Mouse (Mus musculus): ENCODE results near the gene Col5a2. TPM values are rescaled to one million over a fixed set of nuclear protein-coding genes. Genes with fewer than 3 reads are reported as not detected.
A peak's percentile ranks its signal among the peaks of the same experiment; 100 is the strongest.
"Not testable (repeated sequence)": the region's sequence is repeated elsewhere in the genome, so short reads cannot be mapped to it uniquely, and the experiment has no call there.

The Col5a2 gene
- polyA plus RNA-seq, 1 experiment from 2014 or later, result 3.8 TPM

DNA sequence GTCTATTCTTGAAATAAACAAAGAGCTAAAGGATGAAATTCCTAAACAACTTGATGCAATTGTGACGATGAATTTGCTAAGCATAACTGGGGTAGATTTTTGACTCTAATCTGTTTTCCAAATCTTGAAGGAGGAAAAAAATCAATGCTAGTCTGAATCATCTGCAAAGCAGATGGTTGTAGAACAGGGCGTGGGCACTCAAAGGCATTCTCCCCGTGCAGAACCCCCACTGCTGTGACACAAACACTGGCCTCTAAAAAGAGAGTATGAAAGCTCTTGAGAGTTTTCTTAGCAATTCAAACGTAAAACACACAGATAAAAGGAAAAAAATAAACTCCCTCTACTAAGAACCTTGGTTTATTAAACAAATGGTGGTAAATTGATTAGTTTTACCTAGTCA, 30.3 kb downstream of the Col5a2 start:
- Histone ChIP-seq H3K4me2 (ENCODE audit: low read depth, low read length) (no peak overlapping the region), H3K27me3 (ENCODE audit: control insufficient read depth, insufficient read depth, low read length) (no peaks in the 10 kb centered on the region), H3K4me1 (ENCODE audit: control insufficient read depth, insufficient read depth, low read length) (no peaks in the 10 kb centered on the region), H3K27ac (ENCODE audit: low read depth, low read length) (no peak overlapping the region), H3K36me3 (ENCODE audit: control insufficient read depth, insufficient read depth, low read length) (no peaks in the 10 kb centered on the region), H3K9me3 (ENCODE audit: control insufficient read depth, low read length) (no peaks in the 10 kb centered on the region), H3K9ac (replicated peaks; ENCODE audit: low read depth, low read length) (no peak overlapping the region), H3K4me3 (ENCODE audit: low read depth, low read length) (no peak overlapping the region)
- ATAC-seq (ENCODE audit: low read depth), result no peak
- WGBS, result 60% methylated on average over 4 of the region's 4 CpGs

DNA sequence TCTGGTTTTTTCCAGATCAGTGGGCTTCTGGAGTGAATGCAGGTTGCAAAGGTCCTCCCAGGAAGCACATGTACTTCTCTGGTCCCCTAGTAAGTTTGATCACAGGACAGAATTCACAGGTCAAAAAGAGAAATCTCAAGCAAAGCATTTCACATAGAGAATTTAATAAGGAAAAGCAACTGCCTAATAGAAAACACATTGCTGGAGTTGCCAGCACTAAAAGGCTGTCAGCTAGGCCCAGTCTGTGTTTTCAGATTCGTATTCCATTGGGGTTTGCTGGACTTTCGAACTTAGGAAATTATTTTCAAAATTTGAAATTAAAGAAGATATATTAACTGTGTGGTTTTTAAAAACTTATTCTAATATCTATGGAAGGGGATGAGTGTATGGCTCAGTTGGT, 42.3 kb downstream of the Col5a2 start:
- ATAC-seq (ENCODE audit: low read depth), result no peak
- Histone ChIP-seq H3K4me1 (ENCODE audit: control insufficient read depth, insufficient read depth, low read length) (no peaks in the 10 kb centered on the region), H3K4me2 (ENCODE audit: low read depth, low read length) (no peak overlapping the region), H3K9ac (replicated peaks; ENCODE audit: low read depth, low read length) (no peak overlapping the region), H3K9me3 (ENCODE audit: control insufficient read depth, low read length) (no peaks in the 10 kb centered on the region), H3K36me3 (ENCODE audit: control insufficient read depth, insufficient read depth, low read length) (no peaks in the 10 kb centered on the region), H3K27ac (ENCODE audit: low read depth, low read length) (no peak overlapping the region), H3K4me3 (ENCODE audit: low read depth, low read length) (no peak overlapping the region), H3K27me3 (ENCODE audit: control insufficient read depth, insufficient read depth, low read length) (no peaks in the 10 kb centered on the region)
- 88% methylated on average over 2 of the region's 2 CpGs for WGBS

DNA sequence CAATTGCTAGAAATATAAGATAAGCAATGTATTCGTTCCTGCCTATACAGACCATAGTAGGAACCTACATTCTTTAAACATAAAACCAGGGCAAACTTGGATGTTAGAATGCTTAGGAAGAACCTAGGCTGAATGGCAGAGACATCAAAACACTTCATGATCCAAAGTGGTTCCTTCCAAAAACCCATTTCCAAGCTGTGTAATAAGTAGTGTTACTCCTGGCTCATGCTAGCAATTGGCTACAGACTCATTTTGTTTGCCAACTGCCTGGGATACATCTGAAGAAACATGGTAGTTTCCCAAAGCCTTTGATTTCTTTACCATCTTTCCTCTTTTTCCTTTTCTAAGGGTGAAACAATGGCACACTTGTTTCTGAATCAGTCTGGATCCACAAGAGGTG, 47.3 kb downstream of the Col5a2 start:
- no peak overlapping the region for H3K9ac ChIP-seq (replicated peaks; ENCODE audit: low read depth, low read length)
- no peak for ATAC-seq (ENCODE audit: low read depth)

DNA sequence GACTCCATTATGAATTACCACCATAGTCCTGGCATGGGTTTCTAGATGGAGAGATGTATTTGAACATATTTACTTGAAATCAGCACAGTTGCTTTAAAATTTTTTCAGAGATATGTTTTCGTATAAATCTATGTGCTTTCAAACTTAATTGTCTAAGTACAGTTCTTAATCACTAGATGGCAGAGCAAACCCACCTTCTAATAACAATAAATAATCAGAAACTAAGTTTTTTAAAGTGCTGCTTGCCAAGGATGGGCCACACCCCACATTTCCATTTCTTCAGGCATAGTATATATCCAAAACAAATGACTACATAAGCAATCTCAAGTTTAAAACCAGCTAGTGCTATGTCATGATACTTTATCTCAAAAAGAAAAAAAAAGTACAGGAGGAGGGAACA, 54.2 kb downstream of the Col5a2 start:
- no peaks in the 10 kb centered on the region for H3K36me3 ChIP-seq (ENCODE audit: control insufficient read depth, insufficient read depth, low read length)
- no peaks in the 10 kb centered on the region for H3K4me1 ChIP-seq (ENCODE audit: control insufficient read depth, insufficient read depth, low read length)
- no peak overlapping the region for H3K4me2 ChIP-seq (ENCODE audit: low read depth, low read length)
- no peaks in the 10 kb centered on the region for H3K27me3 ChIP-seq (ENCODE audit: control insufficient read depth, insufficient read depth, low read length)
- no peak overlapping the region for H3K4me3 ChIP-seq (ENCODE audit: low read depth, low read length)
- 84% methylated on average over 1 of the region's 1 CpGs for WGBS
- no peak overlapping the region for H3K9ac ChIP-seq (replicated peaks; ENCODE audit: low read depth, low read length)
- H3K27ac ChIP-seq (ENCODE audit: low read depth, low read length), result no peak overlapping the region
- ATAC-seq (ENCODE audit: low read depth), result no peak
- no peaks in the 10 kb centered on the region for H3K9me3 ChIP-seq (ENCODE audit: control insufficient read depth, low read length)

More for the DNA sequence above, 47.3 kb downstream of the Col5a2 start:
- H3K4me2 ChIP-seq (ENCODE audit: low read depth, low read length), result no peak overlapping the region
- no peak overlapping the region for H3K27ac ChIP-seq (ENCODE audit: low read depth, low read length)
- no peak overlapping the region for H3K4me3 ChIP-seq (ENCODE audit: low read depth, low read length)
- H3K4me1 ChIP-seq (ENCODE audit: control insufficient read depth, insufficient read depth, low read length), result no peaks in the 10 kb centered on the region
- 93% methylated on average over 1 of the region's 1 CpGs for WGBS
- H3K27me3 ChIP-seq (ENCODE audit: control insufficient read depth, insufficient read depth, low read length), result no peaks in the 10 kb centered on the region
- H3K36me3 ChIP-seq (ENCODE audit: control insufficient read depth, insufficient read depth, low read length), result no peaks in the 10 kb centered on the region
- H3K9me3 ChIP-seq (ENCODE audit: control insufficient read depth, low read length), result no peaks in the 10 kb centered on the region

DNA sequence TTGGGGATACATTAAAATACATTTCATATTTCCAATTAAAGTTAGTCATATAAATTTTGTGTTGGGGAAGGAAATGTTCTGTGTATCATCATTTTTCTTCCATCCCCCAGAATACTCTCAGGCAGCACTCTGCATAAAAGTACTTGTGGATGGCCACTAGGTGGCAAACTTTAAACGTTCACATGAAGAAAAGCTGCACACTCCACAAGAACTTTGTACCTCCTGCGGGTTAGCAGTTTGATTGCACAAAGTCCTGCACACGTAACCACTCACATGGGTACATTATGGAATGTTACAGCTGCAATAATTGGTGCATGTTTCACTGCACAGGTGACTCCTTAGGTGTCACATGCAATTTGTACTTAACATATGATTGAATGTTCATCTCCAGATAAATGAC, 71.2 kb downstream of the Col5a2 start:
- H3K27me3 ChIP-seq (ENCODE audit: control insufficient read depth, insufficient read depth, low read length), result no peaks in the 10 kb centered on the region
- H3K27ac ChIP-seq (ENCODE audit: low read depth, low read length), result no peak overlapping the region
- H3K36me3 ChIP-seq (ENCODE audit: control insufficient read depth, insufficient read depth, low read length), result no peaks in the 10 kb centered on the region
- no peak overlapping the region for H3K9ac ChIP-seq (replicated peaks; ENCODE audit: low read depth, low read length)
- no peaks in the 10 kb centered on the region for H3K4me1 ChIP-seq (ENCODE audit: control insufficient read depth, insufficient read depth, low read length)
- no peaks in the 10 kb centered on the region for H3K9me3 ChIP-seq (ENCODE audit: control insufficient read depth, low read length)
- 26% methylated on average over 3 of the region's 3 CpGs for WGBS
- ATAC-seq (ENCODE audit: low read depth), result peak; percentile 82
- H3K4me3 ChIP-seq (ENCODE audit: low read depth, low read length), result no peak overlapping the region
- H3K4me2 ChIP-seq (ENCODE audit: low read depth, low read length), result no peak overlapping the region

DNA sequence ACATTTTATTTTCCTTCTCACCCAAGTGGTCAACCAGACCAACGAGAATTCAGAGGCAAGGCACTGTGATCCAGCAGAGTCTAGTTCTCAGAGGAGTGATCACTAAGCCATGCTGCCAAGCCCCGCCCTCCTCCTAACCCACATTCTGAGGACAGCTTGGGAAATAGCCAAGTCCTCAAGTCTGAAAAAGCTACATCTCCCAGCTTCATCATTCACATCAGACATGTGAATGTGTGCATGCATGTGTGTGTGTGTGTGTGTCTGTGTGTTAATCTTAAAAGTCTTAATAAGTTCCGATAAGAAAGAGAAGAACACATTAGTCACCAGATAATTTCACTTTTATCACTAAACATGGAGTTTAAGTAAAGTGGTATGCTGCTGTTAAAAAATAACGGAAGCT, 72.6 kb downstream of the Col5a2 start:
- H3K9me3 ChIP-seq (ENCODE audit: control insufficient read depth, low read length), result no peaks in the 10 kb centered on the region
- no peak for ATAC-seq (ENCODE audit: low read depth)
- no peak overlapping the region for H3K4me2 ChIP-seq (ENCODE audit: low read depth, low read length)
- no peak overlapping the region for H3K27ac ChIP-seq (ENCODE audit: low read depth, low read length)
- H3K36me3 ChIP-seq (ENCODE audit: control insufficient read depth, insufficient read depth, low read length), result no peaks in the 10 kb centered on the region
- 87% methylated on average over 4 of the region's 4 CpGs for WGBS
- H3K4me1 ChIP-seq (ENCODE audit: control insufficient read depth, insufficient read depth, low read length), result no peaks in the 10 kb centered on the region
- H3K27me3 ChIP-seq (ENCODE audit: control insufficient read depth, insufficient read depth, low read length), result no peaks in the 10 kb centered on the region
- H3K9ac ChIP-seq (replicated peaks; ENCODE audit: low read depth, low read length), result no peak overlapping the region
- H3K4me3 ChIP-seq (ENCODE audit: low read depth, low read length), result no peak overlapping the region

DNA sequence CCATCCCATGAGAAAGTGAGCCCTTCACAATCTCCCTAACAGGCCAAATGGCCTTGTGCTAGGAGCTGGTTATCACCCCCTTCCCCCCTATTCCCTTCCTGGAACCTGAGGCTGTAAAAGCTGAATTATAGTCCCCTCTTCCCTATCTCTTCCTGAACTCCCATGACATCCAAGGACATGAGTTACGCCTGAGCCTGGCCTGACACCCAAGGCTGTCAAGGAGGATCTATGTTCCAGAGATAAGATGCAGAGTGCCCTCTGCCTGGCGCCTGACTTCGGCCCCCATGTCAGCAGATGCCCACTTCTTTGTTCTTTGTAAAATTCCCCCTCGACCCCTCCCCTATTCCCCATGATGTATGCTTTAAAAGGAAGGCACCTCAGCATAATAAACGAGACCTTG, 73.9 kb downstream of the Col5a2 start:
- not testable (repeated sequence) for H3K27ac ChIP-seq (ENCODE audit: low read depth, low read length); H3K9ac ChIP-seq (replicated peaks; ENCODE audit: low read depth, low read length); H3K9me3 ChIP-seq (ENCODE audit: control insufficient read depth, low read length); H3K4me3 ChIP-seq (ENCODE audit: low read depth, low read length); H3K27me3 ChIP-seq (ENCODE audit: control insufficient read depth, insufficient read depth, low read length); H3K4me1 ChIP-seq (ENCODE audit: control insufficient read depth, insufficient read depth, low read length); ATAC-seq (ENCODE audit: low read depth); H3K36me3 ChIP-seq (ENCODE audit: control insufficient read depth, insufficient read depth, low read length); H3K4me2 ChIP-seq (ENCODE audit: low read depth, low read length)
- WGBS, result 83% methylated on average over 5 of the region's 5 CpGs

DNA sequence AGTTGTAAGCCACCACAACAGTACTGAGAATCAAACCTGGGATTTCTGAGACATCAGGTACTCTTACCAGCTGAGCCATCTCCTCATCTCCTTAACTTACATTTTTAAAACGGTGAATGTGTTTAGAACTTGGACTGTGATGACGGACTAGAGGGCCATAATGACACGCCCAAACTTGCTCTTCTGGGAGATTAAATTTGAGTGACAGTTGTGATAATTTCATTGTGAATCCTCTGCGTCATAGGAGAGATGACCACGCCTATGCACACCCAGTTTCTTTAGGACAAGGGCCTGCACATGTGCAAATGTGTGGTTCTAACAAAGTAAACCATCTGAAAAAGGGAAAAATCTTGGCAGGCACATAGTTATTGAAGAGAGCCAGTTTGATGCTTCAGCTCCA, 79.2 kb downstream of the Col5a2 start:
- WGBS, result 92% methylated on average over 5 of the region's 5 CpGs
- H3K4me3 ChIP-seq (ENCODE audit: low read depth, low read length), result no peak overlapping the region
- H3K4me2 ChIP-seq (ENCODE audit: low read depth, low read length), result no peak overlapping the region
- no peak overlapping the region for H3K9ac ChIP-seq (replicated peaks; ENCODE audit: low read depth, low read length)
- no peaks in the 10 kb centered on the region for H3K36me3 ChIP-seq (ENCODE audit: control insufficient read depth, insufficient read depth, low read length)
- no peaks in the 10 kb centered on the region for H3K9me3 ChIP-seq (ENCODE audit: control insufficient read depth, low read length)
- H3K27ac ChIP-seq (ENCODE audit: low read depth, low read length), result no peak overlapping the region
- no peak for ATAC-seq (ENCODE audit: low read depth)
- H3K27me3 ChIP-seq (ENCODE audit: control insufficient read depth, insufficient read depth, low read length), result no peaks in the 10 kb centered on the region
- no peaks in the 10 kb centered on the region for H3K4me1 ChIP-seq (ENCODE audit: control insufficient read depth, insufficient read depth, low read length)

DNA sequence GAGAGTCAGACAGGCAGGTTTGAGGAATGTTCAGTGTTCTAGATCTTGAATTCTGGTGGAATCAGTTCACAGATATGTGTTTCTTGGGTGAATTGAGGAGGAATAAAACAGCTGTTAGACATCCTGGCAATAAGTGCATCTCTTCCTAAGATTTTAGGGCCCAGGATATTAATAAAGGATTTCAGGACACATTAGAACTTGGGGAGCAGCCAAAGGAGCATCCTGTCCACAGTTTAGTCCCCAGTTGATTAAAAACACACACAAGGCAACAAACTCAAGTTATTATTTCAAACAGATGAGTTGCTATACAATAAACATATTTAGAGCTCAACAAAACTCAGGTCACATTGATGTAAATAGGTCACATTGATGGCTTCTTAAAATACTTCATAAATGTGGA, 82.5 kb downstream of the Col5a2 start:
- ATAC-seq (ENCODE audit: low read depth), result no peak
- no peak overlapping the region for H3K27ac ChIP-seq (ENCODE audit: low read depth, low read length)
- H3K4me1 ChIP-seq (ENCODE audit: control insufficient read depth, insufficient read depth, low read length), result no peaks in the 10 kb centered on the region
- H3K36me3 ChIP-seq (ENCODE audit: control insufficient read depth, insufficient read depth, low read length), result no peaks in the 10 kb centered on the region
- no peaks in the 10 kb centered on the region for H3K27me3 ChIP-seq (ENCODE audit: control insufficient read depth, insufficient read depth, low read length)
- no peak overlapping the region for H3K9ac ChIP-seq (replicated peaks; ENCODE audit: low read depth, low read length)
- H3K9me3 ChIP-seq (ENCODE audit: control insufficient read depth, low read length), result no peaks in the 10 kb centered on the region
- H3K4me3 ChIP-seq (ENCODE audit: low read depth, low read length), result no peak overlapping the region
- no peak overlapping the region for H3K4me2 ChIP-seq (ENCODE audit: low read depth, low read length)

DNA sequence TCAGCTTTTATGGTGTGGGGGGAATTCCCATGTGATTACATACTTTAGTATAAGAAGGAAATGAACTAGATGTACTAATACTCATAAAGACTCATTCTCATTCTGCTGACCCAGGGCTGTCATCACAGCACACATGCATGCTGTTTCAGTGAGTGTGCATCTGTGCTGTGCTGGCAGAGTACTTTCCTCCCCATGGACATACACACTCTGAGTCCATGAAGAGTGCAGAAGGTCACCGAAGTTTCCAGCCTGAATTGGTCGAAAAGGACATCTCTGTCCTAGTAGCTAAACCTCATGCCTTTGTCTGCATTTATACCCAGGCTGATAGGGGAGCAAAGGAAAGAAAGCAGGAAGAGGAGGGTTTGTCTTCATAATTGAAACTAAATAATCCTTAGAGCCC, 83.2 kb downstream of the Col5a2 start:
- Histone ChIP-seq H3K27ac (ENCODE audit: low read depth, low read length) (no peak overlapping the region), H3K27me3 (ENCODE audit: control insufficient read depth, insufficient read depth, low read length) (no peaks in the 10 kb centered on the region), H3K4me1 (ENCODE audit: control insufficient read depth, insufficient read depth, low read length) (no peaks in the 10 kb centered on the region), H3K4me2 (ENCODE audit: low read depth, low read length) (no peak overlapping the region), H3K9ac (replicated peaks; ENCODE audit: low read depth, low read length) (no peak overlapping the region), H3K36me3 (ENCODE audit: control insufficient read depth, insufficient read depth, low read length) (no peaks in the 10 kb centered on the region), H3K9me3 (ENCODE audit: control insufficient read depth, low read length) (no peaks in the 10 kb centered on the region), H3K4me3 (ENCODE audit: low read depth, low read length) (no peak overlapping the region)
- 85% methylated on average over 2 of the region's 2 CpGs for WGBS
- ATAC-seq (ENCODE audit: low read depth), result no peak
